Mouse (Mus musculus) bone marrow macrophage, adult 2 months (primary cell): Measurements from ENCODE around the gene Emp2.

Source experiments
- CTCF ChIP-seq: IDR thresholded peaks from 2 replicates; pipeline ENCODE4 v1.5.1; 2012; ENCODE audit warnings: low read depth, mild to moderate bottlenecking, low read length, moderate library complexity
- POLR2A ChIP-seq: IDR thresholded peaks from 2 replicates; pipeline ENCODE4 v1.6.1; 2012; ENCODE audit warnings: mild to moderate bottlenecking, low read depth, low read length, borderline replicate concordance

DNA sequence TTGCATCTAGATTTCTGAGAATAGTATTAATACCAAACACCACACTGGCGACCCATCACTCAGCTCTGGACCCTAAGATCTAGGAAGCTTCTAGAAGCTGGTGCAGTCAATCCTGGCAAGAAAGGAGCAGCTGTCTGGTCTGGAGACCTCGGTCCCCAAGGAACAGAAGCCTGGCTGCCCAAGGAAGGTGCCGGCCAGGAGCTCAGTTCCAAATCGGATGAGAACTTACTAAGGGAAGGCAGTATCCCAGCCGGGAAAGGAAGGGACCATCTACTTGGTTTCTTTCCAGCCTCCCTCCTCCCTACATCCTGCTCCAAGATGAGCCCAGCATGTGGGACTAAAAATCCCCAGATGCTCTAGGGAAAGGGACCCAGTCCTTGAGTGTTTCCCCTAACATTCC, 3.3 kb downstream of the Emp2 start:
- TF ChIP-seq CTCF, result no peak
- no peak for TF ChIP-seq POLR2A
